Mouse (Mus musculus): Measurements from ENCODE around the gene Nradd.

DNA sequence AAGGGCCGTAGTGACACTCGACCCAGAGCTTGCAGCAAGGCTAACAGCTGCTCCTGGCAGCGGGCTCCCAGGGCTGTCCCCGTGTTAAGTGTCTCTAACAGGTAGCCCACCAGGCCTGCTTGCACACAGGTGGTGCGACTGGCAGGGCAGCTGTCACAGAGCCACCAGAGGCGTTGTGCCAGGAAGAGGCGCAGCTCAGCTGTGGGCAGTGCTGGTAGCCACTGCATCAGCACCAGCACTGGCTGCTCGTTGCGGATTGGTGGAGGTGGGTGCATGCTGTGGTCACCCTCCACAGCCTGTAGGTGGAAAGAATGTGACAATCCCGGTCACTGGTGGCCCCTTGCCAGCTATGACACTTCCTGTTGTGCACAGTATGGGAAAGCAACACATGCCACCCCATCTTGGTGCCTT is 14.4 kb upstream of the Nradd start:
- TF ChIP-seq POLR2A (IDR thresholded peaks at IDR 0.05; ENCODE audit: low read depth, low read length) (no peak), CTCF (IDR thresholded peaks at IDR 0.05; ENCODE audit: extremely low read depth, insufficient read depth, insufficient read length, insufficient replicate concordance) (no peak)
